In genomic region chr6:35030226-35030625, GRCm38 (mm10) we compare ENCODE assay signal across 16 mouse cellular contexts.
"Had no signal": no experiment of that assay in that cellular context is flagged by ENCODE, and none has a peak within 500 bp of the region (broad histone marks: within the 10 kb centered on the region; RNA-seq: fewer than 3 reads in every experiment).

No protein-coding gene starts in this region.

- DNase-seq: retina, postnatal 1 day; right cerebral cortex, adult 18-20 months; right cerebral cortex, postnatal 14 days; right cerebral cortex, postnatal 25 days; right cerebral cortex, postnatal 4 days; spleen, adult 18-20 months; thymus, adult 18-20 months; thymus, adult 2 months; thymus, postnatal 14 days; thymus, postnatal 25 days; thymus, postnatal 36 days; thymus, postnatal 4 days had no signal

- H3K9ac ChIP-seq: neural tube, embryonic 13.5 days; neural tube, embryonic 15.5 days; stomach, embryonic 15.5 days had no signal

- H3K4me1 ChIP-seq: stomach, embryonic 15.5 days had no signal

- H3K4me2 ChIP-seq: neural tube, embryonic 13.5 days; neural tube, embryonic 15.5 days; stomach, embryonic 15.5 days had no signal

- H3K9me3 ChIP-seq: neural tube, embryonic 13.5 days; neural tube, embryonic 15.5 days; stomach, embryonic 15.5 days had no signal

- H3K27me3 ChIP-seq: neural tube, embryonic 13.5 days; neural tube, embryonic 15.5 days; stomach, embryonic 15.5 days had no signal

- H3K36me3 ChIP-seq: neural tube, embryonic 15.5 days; stomach, embryonic 15.5 days had no signal

- H3K4me3 ChIP-seq: neural tube, embryonic 13.5 days; neural tube, embryonic 15.5 days; stomach, embryonic 15.5 days had no signal

- H3K27ac ChIP-seq: neural tube, embryonic 13.5 days; neural tube, embryonic 15.5 days; stomach, embryonic 15.5 days; stomach, postnatal 0 days had no signal
